Mouse (Mus musculus) heart, postnatal 14 days (tissue): ENCODE measurements at regions not wholly inside any gene's neighbourhood (a gene's known extent, or its start where the extent isn't known, plus 50 kb on each side); places are given as distances from the start of the nearest gene placed in this dataset.
"Not testable (repeated sequence)": the region's sequence is repeated elsewhere in the genome, so short reads cannot be mapped to it uniquely, and the experiment has no call there.

Experiments used
- DNase-seq, 2 experiments: peaks; one replicate each; pipeline ENCODE4 v3.0.0; 2021 to 2022
- intact Hi-C: fragments of 180-260 bp; cut with DNase I; formaldehyde crosslinking; loops from one replicate; pipeline ENCODE4 v1.15.1; 2025

DNA sequence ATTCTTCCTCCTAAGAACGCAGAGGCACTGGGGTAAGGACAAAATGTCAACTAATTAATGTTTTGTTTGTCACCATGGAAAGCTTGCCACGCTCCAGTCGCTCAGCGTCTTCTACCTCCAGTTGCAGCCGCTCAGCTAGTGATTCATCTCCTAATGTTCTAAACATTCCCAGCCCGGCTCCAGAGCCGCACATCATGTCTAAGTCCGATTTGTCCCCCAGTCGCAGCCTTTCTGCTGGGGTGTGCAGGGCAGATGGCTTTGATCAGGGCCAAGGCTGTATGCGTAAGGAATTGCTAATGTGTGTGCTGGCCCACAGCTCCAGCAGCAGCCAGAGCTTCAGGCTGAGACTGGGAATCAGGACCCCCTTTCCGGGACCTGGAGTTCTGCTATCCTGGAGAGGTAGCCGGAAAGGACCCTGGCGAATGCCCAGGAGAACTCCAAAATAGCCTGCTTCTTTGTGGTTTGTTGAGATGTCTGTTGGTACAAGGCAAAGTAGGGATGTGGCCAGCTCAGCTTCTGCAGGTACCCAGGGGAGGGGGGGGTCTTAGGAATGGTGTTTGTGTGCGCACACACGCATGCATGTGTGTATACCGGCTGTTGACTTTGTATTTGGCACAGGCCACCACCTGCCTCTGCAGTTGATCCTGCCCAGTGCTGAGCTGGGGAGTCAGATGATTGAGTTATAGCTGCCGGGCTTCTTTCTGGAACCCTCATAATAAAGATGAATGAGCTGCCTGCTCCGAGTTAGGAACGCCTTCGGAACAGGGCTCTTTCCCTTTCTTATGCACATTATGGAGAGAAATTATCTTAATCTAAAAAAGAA is 143.0 kb upstream of the Kcng1 start:
- no peak for DNase-seq
- intact Hi-C loops, result loop anchor here (5.0 kb wide), 1 partner anchor 157 kb away; no protein-coding TSS in a partner anchor

DNA sequence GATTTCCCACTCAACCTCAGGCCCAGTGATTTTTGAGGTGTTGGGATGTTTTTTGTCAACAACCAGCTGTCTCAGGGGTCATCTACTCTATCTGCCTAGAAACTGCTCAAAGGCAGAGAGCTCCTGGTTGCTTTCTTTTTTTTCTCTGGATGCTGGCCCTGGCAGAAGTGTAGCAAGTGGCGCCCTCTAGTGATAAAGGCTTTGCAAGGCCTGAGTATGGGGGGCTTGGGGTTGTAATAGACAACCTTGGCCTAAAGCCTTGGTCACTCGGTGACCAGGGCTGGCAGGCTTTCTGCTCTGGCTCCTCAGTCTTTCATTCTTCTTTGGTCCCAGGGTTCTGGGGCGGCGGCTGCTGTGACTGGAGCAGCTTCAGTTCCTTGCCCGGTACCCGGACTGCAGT is 142.0 kb upstream of the Kcng1 start:
- DNase-seq, result peak in 1 of 2 experiments; percentile 15
- intact Hi-C loops, result loop anchor here (5.0 kb wide), 1 partner anchor 156 kb away; no protein-coding TSS in a partner anchor

- DNase-seq, result peak; percentile 9 to 17
- intact Hi-C loops, result no loop called here
Measured at GRCm38 (mm10) chr2:168415140-168415539, 133.6 kb upstream of the Kcng1 start.

DNA sequence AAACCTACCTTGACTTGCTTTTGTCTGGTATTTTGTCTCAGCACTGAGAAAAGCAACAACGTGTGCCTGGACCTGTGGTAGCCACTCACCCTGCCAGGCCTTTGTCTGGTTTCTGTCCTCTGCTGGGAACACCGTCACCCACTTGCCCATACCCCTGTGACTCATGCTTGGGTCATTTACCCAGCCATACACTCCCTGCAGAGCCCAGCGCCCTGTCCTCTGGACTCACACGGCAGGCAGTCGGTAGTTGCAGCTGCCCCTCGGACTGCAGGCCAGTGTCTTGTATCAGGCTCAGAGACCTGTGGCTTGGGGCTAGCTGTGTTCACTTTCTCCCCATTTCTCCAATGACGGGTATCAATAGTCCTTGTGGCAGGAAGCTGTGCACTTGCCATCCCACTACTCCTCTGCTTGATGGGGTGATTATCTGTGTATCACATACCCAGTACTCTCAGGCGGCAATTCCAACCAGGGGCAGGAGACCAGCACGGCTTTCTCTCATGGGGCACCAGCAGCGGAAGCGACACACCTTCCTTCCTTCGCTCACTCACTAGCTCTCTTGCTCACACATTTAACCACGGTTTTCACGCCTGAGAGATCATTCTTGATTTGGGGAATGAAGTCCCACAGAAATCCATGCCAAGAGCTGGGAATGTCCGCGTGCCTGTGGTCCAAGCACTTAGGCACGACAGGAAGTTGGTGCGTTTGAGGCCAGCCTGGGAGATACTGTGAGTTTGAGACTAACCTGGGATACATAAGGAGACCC is 132.8 kb upstream of the Kcng1 start:
- intact Hi-C loops, result no loop called here

GRCm38 (mm10) chr2:168412853-168413252 is 131.3 kb upstream of the Kcng1 start:
- intact Hi-C loops, result no loop called here
- DNase-seq, result peak in 1 of 2 experiments; percentile 13

More for the DNA sequence above, 132.8 kb upstream of the Kcng1 start:
- DNase-seq, result no peak

DNA sequence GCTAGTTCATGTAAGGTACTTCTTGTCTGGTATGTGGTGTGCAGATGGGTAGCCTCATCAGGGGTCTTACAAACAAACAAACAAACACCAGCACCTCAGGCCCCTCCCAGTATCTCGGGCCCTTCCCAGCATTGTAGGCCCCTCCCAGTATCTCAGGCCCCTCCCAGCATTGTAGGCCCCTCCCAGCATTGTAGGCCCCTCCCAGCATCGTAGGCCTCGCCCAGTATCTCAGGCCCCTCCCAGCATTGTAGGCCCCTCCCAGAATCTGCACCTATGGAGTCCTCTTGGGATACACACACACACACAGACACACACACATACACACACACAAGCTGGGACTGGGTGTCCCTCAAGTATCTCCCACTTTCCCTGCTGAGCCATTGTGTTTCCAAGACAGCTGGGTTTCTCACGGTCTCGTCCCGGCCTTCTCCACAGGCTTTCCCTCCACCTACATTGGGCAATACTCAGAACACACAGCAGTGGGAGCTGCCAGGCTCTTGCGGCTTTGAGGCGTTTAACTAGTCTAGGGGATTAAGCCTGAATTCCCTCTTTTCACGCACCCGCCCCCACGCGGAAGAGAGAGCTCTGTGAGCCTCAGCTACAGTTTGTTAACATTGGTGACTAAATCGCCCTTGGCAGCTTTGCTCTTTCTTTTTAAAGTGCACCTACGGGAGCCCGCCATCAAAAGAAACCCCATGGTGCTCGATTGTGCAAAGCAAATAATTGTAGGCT is 121.4 kb upstream of the Kcng1 start:
- DNase-seq, result no peak
- intact Hi-C loops, result no loop called here

DNA sequence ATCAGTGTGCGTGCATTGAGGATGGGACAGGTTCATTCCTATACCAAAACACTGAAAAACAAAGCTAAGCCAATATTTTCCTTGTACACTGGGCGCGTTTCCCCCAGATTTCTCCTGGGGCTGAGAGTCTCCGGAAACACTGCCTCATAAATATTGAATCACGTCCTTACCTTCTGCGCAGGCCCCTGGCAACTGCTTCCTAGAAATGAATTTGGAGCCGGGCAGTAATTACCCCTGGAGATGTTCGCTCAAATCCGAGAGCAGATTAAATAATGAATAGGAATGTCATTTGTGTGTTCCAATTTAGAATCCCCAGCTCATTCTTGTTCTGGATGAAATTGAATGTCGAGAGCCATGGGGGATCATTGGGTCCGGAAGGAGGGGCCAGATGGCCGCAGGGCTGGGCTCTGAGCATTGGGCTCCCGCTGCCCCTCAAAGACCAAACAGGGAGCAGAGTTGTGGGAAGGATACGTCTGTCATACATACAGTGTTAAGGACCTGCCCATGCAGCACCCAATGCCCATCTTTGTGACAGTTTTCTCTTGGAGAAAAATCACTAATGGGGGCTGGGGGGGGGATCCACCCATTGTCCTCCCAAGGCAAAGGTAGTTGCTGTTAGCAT is 117.7 kb upstream of the Kcng1 start:
- intact Hi-C loops, result no loop called here
- DNase-seq, result no peak

GRCm38 (mm10) chr2:168396316-168396715 is 114.8 kb upstream of the Kcng1 start:
- DNase-seq, result no peak
- intact Hi-C loops, result no loop called here

GRCm38 (mm10) chr2:168393341-168393740 is 111.8 kb upstream of the Kcng1 start:
- DNase-seq, result no peak

DNA sequence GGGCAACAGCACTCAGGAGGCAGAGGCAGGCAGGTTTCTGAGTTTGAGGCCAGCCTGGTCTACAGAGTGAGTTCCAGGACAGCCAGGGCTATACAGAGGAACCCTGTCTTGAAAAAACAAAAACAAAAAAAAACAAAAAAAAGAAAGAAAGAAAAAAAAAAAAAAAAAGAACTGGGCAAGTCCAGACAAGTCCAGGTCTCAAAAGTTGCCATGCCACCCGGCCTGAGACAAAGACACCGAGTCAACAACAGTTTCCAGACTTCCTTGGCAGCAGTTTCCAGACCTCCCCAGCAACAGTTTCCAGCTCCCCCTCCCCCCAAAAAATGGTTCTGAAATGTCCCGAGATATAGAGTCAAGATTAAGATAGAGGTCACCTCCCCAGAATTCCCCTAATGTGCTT is 110.6 kb upstream of the Kcng1 start:
- DNase-seq, intact Hi-C loops: not testable (repeated sequence)

More at GRCm38 (mm10) chr2:168393341-168393740, 111.8 kb upstream of the Kcng1 start:
- intact Hi-C loops, result no loop called here

DNA sequence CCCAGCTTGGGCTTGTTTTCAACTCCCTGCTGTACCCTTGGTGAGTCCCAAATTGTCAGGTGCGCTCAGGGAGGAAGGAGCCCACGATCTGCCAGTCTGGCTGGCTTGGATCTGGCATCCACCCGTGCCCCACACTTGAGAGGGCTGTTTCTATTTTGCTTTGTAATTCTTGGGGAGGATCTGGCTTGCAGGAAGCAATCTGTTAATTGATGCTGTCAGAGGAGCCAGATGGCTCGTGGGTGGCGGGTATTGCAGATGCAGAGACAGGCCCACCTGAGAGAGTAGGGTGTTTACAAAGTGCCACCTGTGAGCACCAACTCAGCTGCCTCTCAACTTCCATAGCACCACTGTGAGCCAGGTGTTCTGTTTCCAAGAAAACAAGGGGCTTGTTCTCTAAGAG is 99.1 kb upstream of the Kcng1 start:
- intact Hi-C loops, result no loop called here
- no peak for DNase-seq

- intact Hi-C loops, result no loop called here
Measured at GRCm38 (mm10) chr2:168372356-168372755, 90.8 kb upstream of the Kcng1 start.

DNA sequence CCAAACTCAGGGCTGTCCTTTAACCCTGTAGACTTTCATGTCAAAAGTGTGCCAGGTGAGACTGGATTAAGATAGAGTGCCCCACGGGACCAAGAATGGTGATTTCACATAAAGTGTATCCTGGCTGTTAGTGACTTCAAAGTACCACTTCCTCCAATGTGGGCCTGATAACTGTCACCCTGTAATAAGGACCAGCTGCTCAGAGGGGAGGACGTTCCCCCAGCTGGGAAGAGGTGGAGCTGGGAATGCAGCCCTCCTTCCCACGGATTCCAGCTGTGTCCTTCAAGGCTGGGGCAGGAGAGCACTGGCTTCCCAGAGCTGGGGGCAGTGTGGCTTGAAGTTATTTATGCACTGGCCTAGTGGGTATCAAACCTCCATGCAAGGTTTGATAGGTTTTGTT is 89.7 kb upstream of the Kcng1 start:
- peak; percentile 2 to 22 for DNase-seq
- intact Hi-C loops, result no loop called here

More at GRCm38 (mm10) chr2:168372356-168372755, 90.8 kb upstream of the Kcng1 start:
- DNase-seq, result no peak

DNA sequence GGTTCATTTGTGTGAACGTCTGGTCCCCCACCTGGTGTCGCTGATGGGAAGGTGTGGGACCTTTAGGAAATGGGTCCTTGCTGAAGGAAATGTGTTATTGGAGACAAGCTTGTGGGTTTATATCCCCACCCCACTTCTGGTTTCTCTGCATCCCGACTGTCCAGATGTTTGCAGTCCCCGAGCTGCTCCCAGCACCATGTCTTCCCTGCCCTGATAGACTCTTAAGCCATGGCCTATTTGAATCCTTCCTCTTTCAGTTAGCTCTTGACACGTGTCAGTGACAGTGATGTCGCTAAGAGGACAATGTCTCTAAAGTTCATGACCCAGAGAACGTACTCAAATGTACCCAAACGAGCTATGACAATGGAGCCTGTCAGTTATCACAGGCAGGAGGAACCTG is 77.7 kb upstream of the Kcng1 start:
- DNase-seq, result no peak
- intact Hi-C loops, result no loop called here

- no peak for DNase-seq
- intact Hi-C loops, result no loop called here
Measured at GRCm38 (mm10) chr2:168358551-168358950, 77.0 kb upstream of the Kcng1 start.

DNA sequence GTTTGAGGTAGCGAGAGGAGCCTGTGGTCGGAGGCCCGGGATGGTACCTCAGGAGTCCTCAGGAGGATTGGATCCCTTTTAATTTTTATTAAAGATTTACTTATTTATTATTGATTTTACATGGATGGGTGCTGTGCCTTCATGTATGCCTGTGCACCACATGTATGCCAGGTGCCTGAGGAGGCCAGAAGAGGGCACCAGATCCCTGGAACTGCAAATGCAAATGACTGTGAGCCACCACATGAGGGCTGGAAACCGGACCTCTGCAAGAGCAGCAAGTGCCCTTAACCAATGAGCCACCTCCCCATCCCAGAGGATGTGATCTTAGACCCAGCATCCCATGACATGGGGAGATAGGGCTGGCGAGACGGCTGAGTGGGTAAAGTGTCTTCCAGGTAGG is 76.3 kb upstream of the Kcng1 start:
- intact Hi-C loops, result no loop called here

GRCm38 (mm10) chr2:168354397-168354796 is 72.9 kb upstream of the Kcng1 start:
- intact Hi-C loops, result no loop called here
- no peak for DNase-seq

More for the DNA sequence above, 76.3 kb upstream of the Kcng1 start:
- DNase-seq, result no peak

DNA sequence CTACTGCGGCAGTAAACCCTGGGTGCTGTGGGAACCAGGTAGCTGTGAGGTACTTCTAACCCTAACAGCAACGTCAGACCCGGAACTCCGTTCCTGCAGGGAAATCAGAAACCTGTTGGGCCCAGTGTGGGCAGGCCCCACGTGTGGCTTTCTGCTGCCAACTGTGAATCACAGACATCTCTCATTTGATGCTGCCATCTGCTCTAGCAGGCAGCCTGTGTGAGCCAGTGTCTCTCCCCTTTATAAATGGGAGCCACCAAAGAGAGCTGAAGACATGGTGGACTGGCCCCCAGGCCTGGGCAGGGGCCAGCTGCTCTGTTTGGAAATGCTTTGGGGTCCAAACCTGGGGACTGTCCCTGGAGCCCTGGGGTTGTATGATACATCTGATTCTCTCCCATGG is 71.1 kb upstream of the Kcng1 start:
- intact Hi-C loops, result no loop called here
- no peak for DNase-seq

- intact Hi-C loops, result no loop called here
- no peak for DNase-seq
Measured at GRCm38 (mm10) chr2:168352194-168352593, 70.7 kb upstream of the Kcng1 start.

- no peak for DNase-seq
- intact Hi-C loops, result no loop called here
Measured at GRCm38 (mm10) chr2:168345384-168345783, 63.8 kb upstream of the Kcng1 start.
